Mouse (Mus musculus): ENCODE measurements around the gene Tmtc1. TPM values are rescaled to one million over a fixed set of nuclear protein-coding genes. Genes with fewer than 3 reads are reported as not detected.

The Tmtc1 gene
- polyA plus RNA-seq, 1 experiment from 2014 or later, result 1.4 TPM

DNA sequence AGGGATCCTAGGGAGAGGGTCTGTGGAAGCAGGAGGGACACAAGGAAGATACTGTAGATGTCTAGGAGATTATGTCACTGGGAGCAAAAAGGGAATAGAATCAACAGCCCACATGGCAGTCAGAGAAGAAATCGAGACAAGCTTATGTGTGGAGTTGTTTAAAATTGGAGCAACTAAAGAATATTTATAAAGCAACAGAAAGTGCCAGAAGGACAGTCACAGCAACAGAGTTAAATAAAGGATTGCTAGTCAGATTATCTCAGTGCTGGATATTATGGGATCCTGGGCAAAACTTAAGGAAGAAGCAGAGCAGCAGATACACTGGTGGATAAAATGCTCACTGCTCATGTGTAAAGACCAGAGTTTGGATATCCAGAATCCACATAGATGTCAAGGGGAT is 167.8 kb downstream of the Tmtc1 start:
- no peak overlapping the region for H3K27ac ChIP-seq (ENCODE audit: low read depth, low read length)
- H3K4me1 ChIP-seq (ENCODE audit: control insufficient read depth, insufficient read depth, low read length), result no peaks in the 10 kb centered on the region
- H3K36me3 ChIP-seq (ENCODE audit: control insufficient read depth, insufficient read depth, low read length), result no peaks in the 10 kb centered on the region
- H3K27me3 ChIP-seq (ENCODE audit: control insufficient read depth, insufficient read depth, low read length), result no peaks in the 10 kb centered on the region
- H3K9ac ChIP-seq (ENCODE audit: low read depth, low read length), result no peak overlapping the region
- H3K4me2 ChIP-seq, result no peak overlapping the region
- H3K4me3 ChIP-seq (ENCODE audit: low read depth, low read length), result no peak overlapping the region
- 91% methylated on average over 1 of the region's 1 CpGs for WGBS (ENCODE audit: insufficient replicate concordance)
- H3K9me3 ChIP-seq (replicated peaks; ENCODE audit: control insufficient read depth, low read length), result no peaks in the 10 kb centered on the region
- ATAC-seq (replicated peaks; ENCODE audit: insufficient number of reproducible peaks, low FRiP score, low TSS enrichment), result no peak

DNA sequence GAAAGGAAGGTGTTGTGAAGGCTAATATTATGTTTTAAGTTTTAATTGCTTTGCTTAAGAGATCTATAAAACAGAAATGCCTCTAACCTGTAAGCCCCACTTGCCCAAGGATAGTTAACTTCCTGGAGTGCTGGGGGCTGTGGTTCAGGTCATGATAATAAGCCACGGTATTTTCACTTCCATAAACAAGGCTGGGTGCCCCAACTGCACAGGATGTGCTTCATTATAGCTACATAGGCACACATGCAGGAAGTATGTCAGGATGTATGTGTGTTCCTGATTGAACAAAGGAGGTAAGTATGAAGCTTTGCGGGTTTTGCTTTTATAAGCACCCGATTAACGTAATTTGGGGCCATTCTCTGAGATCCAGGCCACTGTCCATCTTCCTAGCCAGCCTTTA is 169.1 kb downstream of the Tmtc1 start:
- no peak for ATAC-seq (replicated peaks; ENCODE audit: insufficient number of reproducible peaks, low FRiP score, low TSS enrichment)
- no peak overlapping the region for H3K4me2 ChIP-seq
- H3K4me3 ChIP-seq (ENCODE audit: low read depth, low read length), result no peak overlapping the region
- H3K27ac ChIP-seq (ENCODE audit: low read depth, low read length), result no peak overlapping the region
- no peaks in the 10 kb centered on the region for H3K36me3 ChIP-seq (ENCODE audit: control insufficient read depth, insufficient read depth, low read length)
- H3K4me1 ChIP-seq (ENCODE audit: control insufficient read depth, insufficient read depth, low read length), result no peaks in the 10 kb centered on the region
- 83% methylated on average over 4 of the region's 4 CpGs for WGBS (ENCODE audit: insufficient replicate concordance)
- no peaks in the 10 kb centered on the region for H3K27me3 ChIP-seq (ENCODE audit: control insufficient read depth, insufficient read depth, low read length)
- H3K9ac ChIP-seq (ENCODE audit: low read depth, low read length), result no peak overlapping the region
- H3K9me3 ChIP-seq (replicated peaks; ENCODE audit: control insufficient read depth, low read length), result no peaks in the 10 kb centered on the region

DNA sequence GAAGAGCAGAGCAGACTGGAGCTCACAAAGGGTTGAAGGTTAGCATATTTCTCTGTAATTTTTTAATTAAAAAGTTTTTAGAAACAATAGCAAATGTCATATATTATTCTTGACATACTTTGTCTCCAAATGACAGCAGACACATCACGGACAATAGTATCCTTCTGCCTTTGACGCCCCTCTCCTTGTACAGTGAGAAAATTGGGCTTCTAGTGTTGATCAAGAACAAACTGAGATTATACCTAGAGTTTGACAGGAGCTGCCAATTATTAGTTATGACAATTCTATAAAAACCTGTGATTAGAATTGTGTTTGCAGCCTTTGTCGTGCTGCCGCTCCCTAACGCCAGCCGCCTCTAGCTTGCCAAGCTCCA is 183.5 kb downstream of the Tmtc1 start:
- peaks cover 4% of the 10 kb centered on the region; the same call in 1 of the 2 replicates for H3K4me1 ChIP-seq (ENCODE audit: control insufficient read depth, insufficient read depth, low read length)
- 91% methylated on average over 6 of the region's 6 CpGs for WGBS (ENCODE audit: insufficient replicate concordance)
- no peaks in the 10 kb centered on the region for H3K9me3 ChIP-seq (replicated peaks; ENCODE audit: control insufficient read depth, low read length)
- H3K4me2 ChIP-seq, result no peak overlapping the region
- no peak overlapping the region for H3K27ac ChIP-seq (ENCODE audit: low read depth, low read length)
- no peak overlapping the region for H3K9ac ChIP-seq (ENCODE audit: low read depth, low read length)
- H3K36me3 ChIP-seq (ENCODE audit: control insufficient read depth, insufficient read depth, low read length), result no peaks in the 10 kb centered on the region
- no peak for ATAC-seq (replicated peaks; ENCODE audit: insufficient number of reproducible peaks, low FRiP score, low TSS enrichment)
- no peaks in the 10 kb centered on the region for H3K27me3 ChIP-seq (ENCODE audit: control insufficient read depth, insufficient read depth, low read length)
- no peak overlapping the region for H3K4me3 ChIP-seq (ENCODE audit: low read depth, low read length)

DNA sequence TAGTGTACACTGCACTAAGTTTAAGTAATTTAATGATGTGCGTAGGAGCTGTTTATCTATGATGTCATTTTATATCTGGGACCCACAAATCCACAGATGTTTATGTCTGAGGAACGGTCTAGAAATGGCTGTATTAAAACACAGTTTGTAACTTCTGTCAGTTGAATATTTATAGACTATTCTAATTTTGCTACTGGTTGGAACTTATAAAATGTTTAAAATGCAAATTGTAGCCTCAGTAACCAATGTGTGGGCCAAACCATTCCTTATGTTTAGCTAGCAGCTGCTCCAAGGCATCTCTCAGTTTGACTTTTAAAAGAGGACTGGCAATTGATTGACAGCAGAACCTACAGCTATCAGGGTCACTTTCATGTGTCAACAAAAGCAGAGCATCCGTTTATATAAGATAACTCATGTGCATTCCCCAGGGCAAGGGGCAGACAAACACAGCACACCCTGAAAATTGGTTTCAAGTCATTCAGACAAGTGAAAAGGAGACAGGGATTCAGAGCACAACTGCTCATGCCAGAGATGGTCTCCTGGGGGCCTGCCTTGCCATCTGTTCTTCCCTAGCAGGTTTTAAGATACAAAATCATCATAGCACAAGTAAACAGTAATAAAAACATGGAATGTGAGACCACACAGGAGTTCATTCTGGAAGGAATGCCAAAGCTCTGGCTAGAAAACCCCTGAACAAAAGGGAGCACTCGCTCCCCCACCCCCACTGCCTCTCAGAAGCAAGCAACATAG is 184.0 kb downstream of the Tmtc1 start:
- Histone ChIP-seq H3K4me1 (ENCODE audit: control insufficient read depth, insufficient read depth, low read length) (peaks cover 4% of the 10 kb centered on the region; the same call in 1 of the 2 replicates), H3K4me2 (no peak overlapping the region), H3K27me3 (ENCODE audit: control insufficient read depth, insufficient read depth, low read length) (no peaks in the 10 kb centered on the region), H3K4me3 (ENCODE audit: low read depth, low read length) (no peak overlapping the region), H3K27ac (ENCODE audit: low read depth, low read length) (no peak overlapping the region), H3K36me3 (ENCODE audit: control insufficient read depth, insufficient read depth, low read length) (no peaks in the 10 kb centered on the region), H3K9me3 (replicated peaks; ENCODE audit: control insufficient read depth, low read length) (no peaks in the 10 kb centered on the region), H3K9ac (ENCODE audit: low read depth, low read length) (no peak overlapping the region)
- 53% methylated on average over 4 of the region's 4 CpGs for WGBS (ENCODE audit: insufficient replicate concordance)
- ATAC-seq (replicated peaks; ENCODE audit: insufficient number of reproducible peaks, low FRiP score, low TSS enrichment), result no peak

DNA sequence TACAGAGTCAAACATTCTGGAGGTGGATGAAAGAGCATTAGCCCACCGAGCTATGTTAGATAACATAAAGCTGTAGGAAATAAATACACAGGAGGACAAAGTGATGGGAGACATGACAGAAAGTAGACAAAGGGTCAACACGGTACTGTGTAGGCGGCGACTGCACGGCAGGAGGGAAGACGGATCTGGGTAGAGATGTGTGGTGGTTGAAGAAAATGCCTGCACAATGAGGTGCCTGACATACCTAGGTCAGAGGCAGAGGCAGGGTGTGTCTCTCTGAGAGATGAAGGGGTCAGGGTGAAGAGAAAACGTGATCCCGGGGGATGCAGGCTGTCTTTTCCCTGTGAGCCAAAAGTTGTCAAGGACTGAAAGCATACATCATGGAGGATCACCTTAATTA is 185.1 kb downstream of the Tmtc1 start:
- no peak overlapping the region for H3K4me2 ChIP-seq
- H3K27me3 ChIP-seq (ENCODE audit: control insufficient read depth, insufficient read depth, low read length), result no peaks in the 10 kb centered on the region
- ATAC-seq (replicated peaks; ENCODE audit: insufficient number of reproducible peaks, low FRiP score, low TSS enrichment), result no peak
- H3K27ac ChIP-seq (ENCODE audit: low read depth, low read length), result no peak overlapping the region
- peaks cover 4% of the 10 kb centered on the region; the same call in 1 of the 2 replicates for H3K4me1 ChIP-seq (ENCODE audit: control insufficient read depth, insufficient read depth, low read length)
- H3K4me3 ChIP-seq (ENCODE audit: low read depth, low read length), result no peak overlapping the region
- no peaks in the 10 kb centered on the region for H3K9me3 ChIP-seq (replicated peaks; ENCODE audit: control insufficient read depth, low read length)
- H3K9ac ChIP-seq (ENCODE audit: low read depth, low read length), result no peak overlapping the region
- H3K36me3 ChIP-seq (ENCODE audit: control insufficient read depth, insufficient read depth, low read length), result no peaks in the 10 kb centered on the region
- WGBS (ENCODE audit: insufficient replicate concordance), result 75% methylated on average over 8 of the region's 8 CpGs

DNA sequence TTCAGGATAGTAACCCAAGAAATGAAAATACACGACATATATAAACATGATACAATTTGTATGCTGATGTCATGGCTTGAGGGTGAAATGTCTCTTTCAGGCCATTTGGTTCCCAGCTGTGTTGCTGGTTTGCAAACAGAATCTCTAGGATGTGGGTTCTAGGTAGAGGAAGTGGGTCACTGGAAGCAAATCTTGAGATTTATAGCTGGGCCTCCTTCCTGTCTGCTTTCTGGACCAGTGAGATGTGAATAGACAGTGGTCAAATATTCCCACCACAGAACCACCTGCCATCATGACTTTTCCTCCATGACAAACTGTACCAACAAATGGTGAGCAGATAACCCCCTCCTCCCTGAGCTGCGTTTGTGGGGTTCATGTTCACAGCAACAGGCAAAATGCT is 186.4 kb downstream of the Tmtc1 start:
- no peaks in the 10 kb centered on the region for H3K9me3 ChIP-seq (replicated peaks; ENCODE audit: control insufficient read depth, low read length)
- H3K4me2 ChIP-seq, result no peak overlapping the region
- no peaks in the 10 kb centered on the region for H3K36me3 ChIP-seq (ENCODE audit: control insufficient read depth, insufficient read depth, low read length)
- H3K4me1 ChIP-seq (ENCODE audit: control insufficient read depth, insufficient read depth, low read length), result peaks cover 4% of the 10 kb centered on the region; the same call in 1 of the 2 replicates
- no peak overlapping the region for H3K27ac ChIP-seq (ENCODE audit: low read depth, low read length)
- no peak overlapping the region for H3K4me3 ChIP-seq (ENCODE audit: low read depth, low read length)
- H3K9ac ChIP-seq (ENCODE audit: low read depth, low read length), result no peak overlapping the region
- no peaks in the 10 kb centered on the region for H3K27me3 ChIP-seq (ENCODE audit: control insufficient read depth, insufficient read depth, low read length)
- ATAC-seq (replicated peaks; ENCODE audit: insufficient number of reproducible peaks, low FRiP score, low TSS enrichment), result no peak
- WGBS (ENCODE audit: insufficient replicate concordance), result 71% methylated on average over 2 of the region's 2 CpGs

DNA sequence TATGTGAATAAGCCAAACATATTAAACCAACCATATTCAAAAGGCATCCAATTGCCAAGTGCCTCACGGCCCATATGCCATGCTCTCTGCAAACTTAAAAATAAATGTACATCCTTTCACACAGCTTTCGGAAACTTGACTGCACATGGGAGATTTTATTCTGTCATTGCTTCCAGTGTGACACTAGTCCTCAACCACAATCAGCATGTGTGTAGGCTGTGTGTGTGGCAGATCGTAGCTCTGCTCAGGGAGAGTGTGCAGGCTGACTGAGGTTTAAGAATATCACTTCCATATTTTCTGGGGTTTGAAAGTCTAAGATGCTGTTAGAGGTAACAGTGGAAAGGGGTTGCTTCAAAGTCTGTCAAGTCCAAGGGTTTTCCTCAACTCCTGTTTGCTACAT is 188.1 kb downstream of the Tmtc1 start:
- H3K4me1 ChIP-seq (ENCODE audit: control insufficient read depth, insufficient read depth, low read length), result peaks cover 4% of the 10 kb centered on the region; the same call in 1 of the 2 replicates
- no peak overlapping the region for H3K4me2 ChIP-seq
- no peaks in the 10 kb centered on the region for H3K9me3 ChIP-seq (replicated peaks; ENCODE audit: control insufficient read depth, low read length)
- no peak overlapping the region for H3K9ac ChIP-seq (ENCODE audit: low read depth, low read length)
- H3K27me3 ChIP-seq (ENCODE audit: control insufficient read depth, insufficient read depth, low read length), result no peaks in the 10 kb centered on the region
- no peak overlapping the region for H3K27ac ChIP-seq (ENCODE audit: low read depth, low read length)
- ATAC-seq (replicated peaks; ENCODE audit: insufficient number of reproducible peaks, low FRiP score, low TSS enrichment), result no peak
- H3K36me3 ChIP-seq (ENCODE audit: control insufficient read depth, insufficient read depth, low read length), result no peaks in the 10 kb centered on the region
- H3K4me3 ChIP-seq (ENCODE audit: low read depth, low read length), result no peak overlapping the region
- 74% methylated on average over 3 of the region's 3 CpGs for WGBS (ENCODE audit: insufficient replicate concordance)

DNA sequence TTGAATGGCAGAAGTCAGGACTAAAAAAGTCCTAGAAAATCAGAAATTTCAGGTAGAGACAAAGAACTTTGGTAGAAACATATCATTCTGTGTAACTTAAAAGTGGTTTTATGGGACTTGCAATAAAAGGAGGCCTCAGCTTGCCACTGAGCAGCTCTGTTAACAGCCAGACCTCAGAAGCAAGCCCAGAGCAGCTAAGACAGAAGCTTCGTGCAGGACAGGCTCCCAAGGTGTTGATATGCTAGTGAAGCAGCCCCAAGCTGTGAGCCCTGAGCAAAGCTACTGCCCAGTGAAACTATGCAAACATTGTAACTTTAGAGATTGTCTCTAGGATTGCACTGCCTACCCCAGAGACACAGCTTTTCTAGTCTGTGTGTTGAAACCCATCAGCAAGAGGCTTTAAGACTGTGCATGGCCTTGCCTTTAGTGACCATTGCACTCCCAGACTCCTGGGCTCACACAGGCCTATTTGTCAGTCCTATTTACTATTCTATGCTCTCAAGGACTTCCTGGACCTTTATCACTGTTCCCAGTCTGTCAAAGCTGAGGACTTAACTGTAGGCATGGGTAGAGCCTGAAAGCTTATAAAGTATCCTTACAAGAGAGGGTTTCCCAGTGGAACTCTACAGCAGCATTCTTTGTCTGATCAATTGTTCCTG is 188.7 kb downstream of the Tmtc1 start:
- no peak for ATAC-seq (replicated peaks; ENCODE audit: insufficient number of reproducible peaks, low FRiP score, low TSS enrichment)
- Histone ChIP-seq H3K9me3 (replicated peaks; ENCODE audit: control insufficient read depth, low read length) (no peaks in the 10 kb centered on the region), H3K4me1 (ENCODE audit: control insufficient read depth, insufficient read depth, low read length) (peaks cover 4% of the 10 kb centered on the region; the same call in 1 of the 2 replicates), H3K36me3 (ENCODE audit: control insufficient read depth, insufficient read depth, low read length) (no peaks in the 10 kb centered on the region), H3K9ac (ENCODE audit: low read depth, low read length) (no peak overlapping the region), H3K4me3 (ENCODE audit: low read depth, low read length) (no peak overlapping the region), H3K27me3 (ENCODE audit: control insufficient read depth, insufficient read depth, low read length) (no peaks in the 10 kb centered on the region), H3K27ac (ENCODE audit: low read depth, low read length) (no peak overlapping the region), H3K4me2 (no peak overlapping the region)
- 36% methylated on average over 1 of the region's 1 CpGs for WGBS (ENCODE audit: insufficient replicate concordance)

DNA sequence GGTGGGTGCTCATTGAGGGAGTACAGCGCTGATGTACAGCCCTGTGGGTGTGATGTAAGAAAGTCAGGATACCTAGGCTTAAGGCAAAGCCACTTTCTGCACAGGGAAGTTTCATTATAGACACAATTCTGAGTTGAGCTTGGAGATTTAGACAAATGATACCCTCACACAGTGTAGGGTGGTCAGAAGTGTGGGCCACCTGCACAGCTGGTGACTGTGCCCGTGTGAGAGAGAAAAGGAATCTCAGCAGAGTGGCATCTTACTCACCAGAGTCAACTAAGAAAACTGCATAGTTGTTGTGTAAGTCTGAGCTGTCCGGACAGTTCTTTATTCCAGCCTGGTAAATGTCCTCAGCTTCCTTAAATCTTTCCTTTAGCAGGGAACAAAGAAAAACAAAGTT is 195.0 kb downstream of the Tmtc1 start:
- WGBS (ENCODE audit: insufficient replicate concordance), result 65% methylated on average over 3 of the region's 3 CpGs
- Histone ChIP-seq H3K27ac (ENCODE audit: low read depth, low read length) (no peak overlapping the region), H3K4me2 (no peak overlapping the region), H3K36me3 (ENCODE audit: control insufficient read depth, insufficient read depth, low read length) (no peaks in the 10 kb centered on the region), H3K4me3 (ENCODE audit: low read depth, low read length) (no peak overlapping the region), H3K27me3 (ENCODE audit: control insufficient read depth, insufficient read depth, low read length) (no peaks in the 10 kb centered on the region), H3K9ac (ENCODE audit: low read depth, low read length) (no peak overlapping the region), H3K4me1 (ENCODE audit: control insufficient read depth, insufficient read depth, low read length) (no peaks in the 10 kb centered on the region), H3K9me3 (replicated peaks; ENCODE audit: control insufficient read depth, low read length) (no peaks in the 10 kb centered on the region)
- ATAC-seq (replicated peaks; ENCODE audit: insufficient number of reproducible peaks, low FRiP score, low TSS enrichment), result no peak
